Mouse (Mus musculus) midbrain, embryonic 16.5 days (tissue): ENCODE data around the gene Olfr1450. TPM values are rescaled to one million over a fixed set of nuclear protein-coding genes. Genes with fewer than 3 reads are reported as not detected.
"Not testable (repeated sequence)": the region's sequence is repeated elsewhere in the genome, so short reads cannot be mapped to it uniquely, and the experiment has no call there.

Source experiments
- ATAC-seq: fragments of 200-750 bp; cut with Nextera tagmentation; 2 replicates; pipeline ENCODE4 v1.8.0; 2017; ENCODE audit warnings: moderate TSS enrichment
- H3K27ac ChIP-seq: fragments of 300-500 bp; sonication (generic); 2 replicates; pipeline ENCODE4 v1.5.1; 2014; ENCODE audit warnings: mild to moderate bottlenecking, low read length, mixed read lengths
- H3K27me3 ChIP-seq: fragments of 300-500 bp; sonication (generic); 2 replicates; pipeline ENCODE4 v1.6.1; 2014; ENCODE audit warnings: low read depth, low read length, mixed read lengths; ENCODE audit not compliant: control insufficient read depth, insufficient read depth
- H3K36me3 ChIP-seq: fragments of 300-500 bp; sonication (generic); 2 replicates; pipeline ENCODE4 v1.6.1; 2014; ENCODE audit warnings: mild to moderate bottlenecking, low read length, moderate library complexity, mixed read lengths; ENCODE audit not compliant: control insufficient read depth, insufficient read depth
- H3K4me1 ChIP-seq: fragments of 300-500 bp; sonication (generic); 2 replicates; pipeline ENCODE4 v1.6.1; 2014; ENCODE audit warnings: mild to moderate bottlenecking, low read length, mixed read lengths; ENCODE audit not compliant: control insufficient read depth, insufficient read depth
- H3K4me2 ChIP-seq: fragments of 300-500 bp; sonication (generic); 2 replicates; pipeline ENCODE4 v1.6.1; 2014; ENCODE audit warnings: mild to moderate bottlenecking, low read length, mixed read lengths
- H3K4me3 ChIP-seq: fragments of 300-500 bp; sonication (generic); 2 replicates; pipeline ENCODE4 v1.5.1; 2014; ENCODE audit warnings: low read depth, mild to moderate bottlenecking, low read length, moderate library complexity, mixed read lengths
- H3K9ac ChIP-seq: fragments of 300-500 bp; sonication (generic); 2 replicates; pipeline ENCODE4 v1.6.1; 2014; ENCODE audit warnings: low read depth, low read length, mixed read lengths
- H3K9me3 ChIP-seq: fragments of 300-500 bp; sonication (generic); replicated peaks from 2 replicates; pipeline ENCODE4 v1.6.1; 2014; ENCODE audit warnings: mild to moderate bottlenecking, low read length, mixed read lengths; ENCODE audit not compliant: control insufficient read depth, poor library complexity, severe bottlenecking
- WGBS: fragments of 180-500 bp; shearing (Covaris S2); extraction: QIAGEN DNeasy Blood & Tissue Kit; methylation state at CpG from one replicate; pipeline ENCODE4 v1.1.7; 2014; 5-methylcytosine and 5-hydroxymethylcytosine counted together
- polyA plus RNA-seq: library from polyadenylated mRNA; unstranded; fragments of >200 nt; fragmentation: Nextera tagmentation; extraction: Ambion mirVana; gene quantifications from 2 replicates; pipeline ENCODE4 v1.2.1, GENCODE M21; 2015

Gene Olfr1450
- polyA plus RNA-seq = not detected in 2 replicates

DNA sequence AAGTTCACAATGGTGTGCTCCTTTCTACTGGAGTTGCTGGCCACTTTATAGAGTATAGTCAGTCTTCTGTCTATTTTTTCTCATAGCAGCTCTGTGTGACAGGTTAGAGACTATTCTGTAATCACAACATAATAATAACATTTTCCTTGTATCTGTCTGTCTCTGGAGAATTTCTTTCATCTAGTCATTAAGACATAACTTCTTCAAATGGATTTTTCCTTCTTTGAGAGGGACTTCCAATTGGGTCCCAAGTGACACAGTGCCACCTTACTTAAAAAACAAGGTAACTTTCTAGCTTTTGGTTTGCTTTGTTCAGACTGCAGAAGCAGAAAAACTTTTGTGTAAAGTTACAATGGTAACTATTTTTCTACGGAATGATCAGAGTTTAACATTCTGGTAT lies at the start of gene Olfr1450:
TSS of gene Olfr1450 (plus strand) at position 301 of the 400 bp plus-strand sequence.
- Histone ChIP-seq H3K4me1 (no peaks in the 10 kb centered on the region), H3K9me3 (peaks cover 6% of the 10 kb centered on the region; the same call in 1 of the 2 replicates), H3K36me3 (no peaks in the 10 kb centered on the region), H3K4me3 (no peak within 1 kb of the TSS), H3K27ac (no peak within 1 kb of the TSS), H3K9ac (no peak within 1 kb of the TSS), H3K27me3 (no peaks in the 10 kb centered on the region), H3K4me2 (no peak within 1 kb of the TSS)
- WGBS = 90% methylated on average over 1 of the region's 1 CpGs
- no peak for ATAC-seq

DNA sequence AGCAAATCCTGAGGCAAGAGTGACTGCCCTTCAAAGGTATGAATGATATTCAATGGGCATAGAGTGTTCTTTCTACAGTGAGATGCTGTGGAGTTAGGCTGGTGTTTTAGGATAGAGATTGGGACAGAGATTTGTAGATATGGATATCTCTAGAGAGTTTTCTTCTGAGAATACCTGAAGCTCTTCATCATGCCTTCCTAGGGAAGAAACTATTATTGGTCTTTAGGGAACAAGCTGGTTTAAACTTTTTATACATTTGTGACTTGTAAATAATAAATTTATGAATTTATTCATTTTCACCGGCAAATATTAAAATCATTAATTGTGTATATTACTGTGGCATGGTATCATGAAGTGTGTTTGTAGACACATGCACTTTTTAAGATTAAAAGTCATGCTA lies 46.4 kb upstream of the Olfr1450 start, which contains the start of gene Olfr1447:
TSS of gene Olfr1447 (minus strand) at position 101 of the 400 bp plus-strand sequence.
- no peak within 1 kb of the TSS for H3K27ac ChIP-seq
- H3K9ac ChIP-seq = no peak within 1 kb of the TSS
- no peaks in the 10 kb centered on the region for H3K9me3 ChIP-seq
- no peak within 1 kb of the TSS for H3K4me2 ChIP-seq
- H3K4me3 ChIP-seq = no peak within 1 kb of the TSS
- H3K4me1 ChIP-seq = no peaks in the 10 kb centered on the region
- 92% methylated on average over 1 of the region's 1 CpGs for WGBS
- no peaks in the 10 kb centered on the region for H3K36me3 ChIP-seq
- H3K27me3 ChIP-seq = no peaks in the 10 kb centered on the region
- no peak for ATAC-seq

DNA sequence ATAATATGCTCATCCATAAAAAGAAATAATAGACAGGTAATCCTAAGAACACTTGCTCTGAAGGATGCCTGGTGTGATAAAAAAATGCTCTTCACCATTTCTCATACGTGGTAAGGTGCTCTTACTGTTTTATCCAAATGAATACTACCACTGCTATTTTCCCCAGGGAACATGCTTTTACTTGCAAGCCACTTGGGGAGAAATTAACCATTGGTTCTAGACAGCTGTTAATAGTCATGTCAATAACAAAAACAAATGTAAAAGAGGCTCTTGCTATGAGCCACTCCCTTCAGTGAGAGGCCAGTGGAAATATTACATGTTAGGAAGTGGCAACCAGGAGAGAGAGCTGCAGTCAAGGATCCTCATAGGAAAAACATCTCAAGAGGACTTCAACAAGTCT lies 25.7 kb upstream of the Olfr1450 start, which contains the start of gene Olfr1448:
TSS of gene Olfr1448 (minus strand) at position 101 of the 400 bp plus-strand sequence.
- H3K36me3 ChIP-seq = no peaks in the 10 kb centered on the region
- H3K9ac ChIP-seq = no peak within 1 kb of the TSS
- no peak within 1 kb of the TSS for H3K27ac ChIP-seq
- H3K4me1 ChIP-seq = no peaks in the 10 kb centered on the region
- no peaks in the 10 kb centered on the region for H3K9me3 ChIP-seq
- 91% methylated on average over 1 of the region's 1 CpGs for WGBS
- no peak within 1 kb of the TSS for H3K4me2 ChIP-seq
- no peak within 1 kb of the TSS for H3K4me3 ChIP-seq
- H3K27me3 ChIP-seq = no peaks in the 10 kb centered on the region
- ATAC-seq = no peak

DNA sequence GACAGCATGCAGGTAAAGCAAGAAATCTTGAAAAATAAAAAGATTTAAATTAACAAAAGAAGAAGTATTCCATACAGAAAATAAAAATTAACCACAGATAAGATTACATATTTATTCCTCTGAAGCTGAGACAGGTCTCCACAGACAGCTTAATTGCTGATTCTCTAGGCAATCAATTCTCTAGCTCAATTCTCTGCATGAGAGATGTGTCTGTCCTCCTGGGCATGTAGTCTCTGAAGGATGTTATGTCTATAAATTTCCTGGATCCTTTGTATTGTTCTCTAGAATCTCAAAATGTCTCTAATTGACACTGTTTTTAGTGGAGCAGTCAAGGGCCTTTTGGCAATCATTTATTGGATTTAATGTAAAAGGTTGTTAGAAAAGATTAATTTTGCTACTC lies 19.5 kb upstream of the Olfr1450 start, which contains the start of gene Olfr1449:
TSS of gene Olfr1449 (plus strand) at position 301 of the 400 bp plus-strand sequence.
- H3K27me3 ChIP-seq = no peaks in the 10 kb centered on the region
- H3K9me3 ChIP-seq = 0 out of 2 replicates have a peak, but pooled peaks cover 2% of the 10 kb centered on the region
- H3K36me3 ChIP-seq = no peaks in the 10 kb centered on the region
- H3K27ac ChIP-seq = no peak within 1 kb of the TSS
- ATAC-seq = no peak
- no peaks in the 10 kb centered on the region for H3K4me1 ChIP-seq
- no peak within 1 kb of the TSS for H3K4me2 ChIP-seq
- no peak within 1 kb of the TSS for H3K4me3 ChIP-seq
- no peak within 1 kb of the TSS for H3K9ac ChIP-seq

DNA sequence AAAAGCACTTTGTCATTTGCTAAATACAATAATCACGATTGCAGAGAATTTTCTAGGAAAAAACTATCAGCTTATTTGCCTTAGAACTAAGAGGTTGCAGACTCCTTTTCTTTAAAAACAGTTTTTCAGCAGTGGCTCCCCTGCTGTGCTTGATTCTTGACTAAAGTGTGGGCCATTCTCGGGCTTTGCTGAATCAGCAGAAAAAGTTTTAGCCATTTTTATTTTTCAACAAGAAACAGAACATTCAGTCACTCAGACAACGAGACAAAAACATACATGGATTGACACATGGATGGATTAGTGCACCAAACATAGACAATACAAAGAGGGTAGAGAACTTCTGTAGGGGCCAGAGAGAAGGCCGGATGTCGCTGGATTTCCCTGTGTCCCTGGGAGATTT lies 20.0 kb downstream of the Olfr1450 start:
- H3K4me3 ChIP-seq, H3K27ac ChIP-seq, H3K4me2 ChIP-seq, ATAC-seq, H3K4me1 ChIP-seq, H3K36me3 ChIP-seq, H3K9ac ChIP-seq, H3K27me3 ChIP-seq: not testable (repeated sequence)
- peaks cover 13% of the 10 kb centered on the region; the same call in 1 of the 2 replicates for H3K9me3 ChIP-seq
- WGBS = 83% methylated on average over 5 of the region's 5 CpGs

DNA sequence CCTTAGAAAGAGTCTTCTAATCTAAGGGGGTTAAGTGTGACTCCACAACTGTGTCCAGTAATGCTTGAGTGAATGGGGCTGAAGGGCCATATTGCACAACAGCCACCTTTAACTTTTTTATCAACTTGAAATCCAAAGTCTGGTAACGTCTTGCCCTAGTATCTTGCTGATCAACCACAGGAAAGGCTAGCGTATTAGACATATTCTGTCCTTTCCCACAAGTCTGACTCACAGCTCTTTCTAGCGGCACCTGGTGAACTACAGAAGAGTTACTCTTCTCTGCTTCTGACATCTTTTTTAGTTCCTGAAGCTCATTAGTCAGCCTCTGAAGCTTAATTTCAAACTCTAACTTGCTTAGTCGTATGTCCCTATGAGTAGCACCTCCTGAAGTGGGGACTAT lies 42.3 kb downstream of the Olfr1450 start:
- whole genome bisulfite sequencing = 91% methylated on average over 4 of the region's 4 CpGs
- not testable (repeated sequence) for H3K9me3 ChIP-seq, H3K27me3 ChIP-seq, H3K4me1 ChIP-seq, H3K4me2 ChIP-seq, ATAC-seq, H3K9ac ChIP-seq, H3K36me3 ChIP-seq, H3K27ac ChIP-seq, H3K4me3 ChIP-seq

DNA sequence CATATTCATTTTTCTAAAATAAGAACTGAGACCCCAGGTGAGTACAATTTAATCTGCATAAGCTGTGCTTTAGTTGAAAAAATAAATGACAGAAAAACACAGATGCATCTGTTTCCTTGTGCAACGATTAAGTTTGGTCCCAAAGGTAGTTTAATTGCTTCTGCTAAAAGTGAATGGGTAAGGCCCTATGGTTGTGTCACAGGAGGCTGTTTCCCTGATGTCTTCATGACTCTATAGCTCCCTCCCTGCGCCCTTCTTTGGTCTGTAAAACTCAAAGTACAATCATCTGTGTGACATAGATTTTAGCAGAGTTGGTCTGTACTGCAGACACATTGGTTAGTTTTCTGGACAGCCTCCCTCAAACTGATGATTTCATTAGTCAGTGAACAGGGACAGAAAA lies 44.7 kb downstream of the Olfr1450 start, which contains the start of gene Olfr1451:
TSS of gene Olfr1451 (plus strand) at position 301 of the 400 bp plus-strand sequence.
- no peak within 1 kb of the TSS for H3K27ac ChIP-seq
- no peak within 1 kb of the TSS for H3K4me2 ChIP-seq
- no peaks in the 10 kb centered on the region for H3K4me1 ChIP-seq
- ATAC-seq = no peak
- H3K4me3 ChIP-seq = no peak within 1 kb of the TSS
- no peak within 1 kb of the TSS for H3K9ac ChIP-seq
- H3K27me3 ChIP-seq = no peaks in the 10 kb centered on the region
- H3K36me3 ChIP-seq = no peaks in the 10 kb centered on the region
- H3K9me3 ChIP-seq = no peaks in the 10 kb centered on the region; the same call in 1 of the 2 replicates
- WGBS = 73% methylated on average over 2 of the region's 2 CpGs

Other genes with a start within 250 kb of the Olfr1450 start
- gene Cntf, start 184.6 kb upstream of the Olfr1450 start, polyA plus RNA-seq = 1.4 and 2.0 TPM in 2 replicates
- gene Zfp91, start 154.1 kb upstream of the Olfr1450 start, polyA plus RNA-seq = 11.0 and 12.0 TPM in 2 replicates
- 0.63 and 0.85 TPM in 2 replicates for gene Lpxn, start 154.1 kb upstream of the Olfr1450 start, polyA plus RNA-seq
- not detected in 2 replicates for gene Gm5244, start 103.6 kb upstream of the Olfr1450 start, polyA plus RNA-seq
- gene Olfr1444, start 93.0 kb upstream of the Olfr1450 start, polyA plus RNA-seq = not detected in 2 replicates
- gene Olfr1445, start 66.4 kb upstream of the Olfr1450 start, polyA plus RNA-seq = not detected in 2 replicates
- gene Olfr1446, start 56.7 kb upstream of the Olfr1450 start, polyA plus RNA-seq = not detected in 2 replicates
- gene Olfr1447, start 46.5 kb upstream of the Olfr1450 start, polyA plus RNA-seq = not detected in 2 replicates
- not detected in 2 replicates for gene Olfr1448, start 25.8 kb upstream of the Olfr1450 start, polyA plus RNA-seq
- gene Olfr1449, start 19.4 kb upstream of the Olfr1450 start, polyA plus RNA-seq = not detected in 2 replicates
- gene Olfr1451, start 44.8 kb downstream of the Olfr1450 start, polyA plus RNA-seq = not detected in 2 replicates
- gene Olfr1453, start 78.1 kb downstream of the Olfr1450 start, polyA plus RNA-seq = not detected in 2 replicates
- gene Olfr1454, start 110.4 kb downstream of the Olfr1450 start, polyA plus RNA-seq = not detected in 2 replicates
- not detected in 2 replicates for gene Olfr1457, start 147.6 kb downstream of the Olfr1450 start, polyA plus RNA-seq
- gene Olfr1458, start 156.5 kb downstream of the Olfr1450 start, polyA plus RNA-seq = not detected in 2 replicates
- gene Olfr1459, start 199.3 kb downstream of the Olfr1450 start, polyA plus RNA-seq = not detected in 2 replicates
- not detected in 2 replicates for gene Olfr1461, start 212.7 kb downstream of the Olfr1450 start, polyA plus RNA-seq
- gene Olfr1462, start 235.5 kb downstream of the Olfr1450 start, polyA plus RNA-seq = not detected in 2 replicates